Mouse (Mus musculus): ENCODE measurements at regions not wholly inside any gene's neighbourhood (a gene's known extent, or its start where the extent isn't known, plus 50 kb on each side); places are given as distances from the start of the nearest gene placed in this dataset.

- no peak for DNase-seq (ENCODE audit: extremely low read depth, low read depth, low spot score)
- no peaks in the 10 kb centered on the region for H3K4me1 ChIP-seq (ENCODE audit: control insufficient read depth, insufficient read depth, low read length)
- no peaks in the 10 kb centered on the region for H3K36me3 ChIP-seq (ENCODE audit: control insufficient read depth, insufficient read depth, low read length)
- no peak overlapping the region for H3K4me3 ChIP-seq (ENCODE audit: insufficient read depth, low read depth, low read length)
- H3K79me2 ChIP-seq (ENCODE audit: control insufficient read depth, insufficient read depth, low read length), result no peaks in the 10 kb centered on the region
- 89% methylated on average over 1 of the region's 1 CpGs for WGBS
- no peak for TF ChIP-seq CTCF (IDR thresholded peaks at IDR 0.05; ENCODE audit: low read depth, low read length)
- TF ChIP-seq POLR2A (IDR thresholded peaks at IDR 0.05; ENCODE audit: extremely low read depth, insufficient read depth, low read length), result no peak
- H3K27ac ChIP-seq (replicated peaks; ENCODE audit: insufficient read depth, low read depth, low read length), result no peak overlapping the region
- no peak overlapping the region for H3K9ac ChIP-seq (ENCODE audit: low read depth, low read length)
- H3K27me3 ChIP-seq (ENCODE audit: control insufficient read depth, insufficient read depth, low read length), result no peaks in the 10 kb centered on the region
These were observed 238.8 kb downstream of the Klf5 start for GRCm38 (mm10) chr14:99537286-99537685.

GRCm38 (mm10) chr14:99541716-99542115 is 243.2 kb downstream of the Klf5 start:
- TF ChIP-seq CTCF (IDR thresholded peaks at IDR 0.05; ENCODE audit: low read depth, low read length) (no peak), POLR2A (IDR thresholded peaks at IDR 0.05; ENCODE audit: extremely low read depth, insufficient read depth, low read length) (no peak)
- H3K9ac ChIP-seq (ENCODE audit: low read depth, low read length), result no peak overlapping the region
- H3K4me3 ChIP-seq (ENCODE audit: insufficient read depth, low read depth, low read length), result no peak overlapping the region
- no peaks in the 10 kb centered on the region for H3K79me2 ChIP-seq (ENCODE audit: control insufficient read depth, insufficient read depth, low read length)
- no peaks in the 10 kb centered on the region for H3K36me3 ChIP-seq (ENCODE audit: control insufficient read depth, insufficient read depth, low read length)
- no peak for DNase-seq (ENCODE audit: extremely low read depth, low read depth, low spot score)
- no peaks in the 10 kb centered on the region for H3K4me1 ChIP-seq (ENCODE audit: control insufficient read depth, insufficient read depth, low read length)
- H3K27ac ChIP-seq (replicated peaks; ENCODE audit: insufficient read depth, low read depth, low read length), result no peak overlapping the region
- no peaks in the 10 kb centered on the region for H3K27me3 ChIP-seq (ENCODE audit: control insufficient read depth, insufficient read depth, low read length)

GRCm38 (mm10) chr14:99547931-99548330 is 249.4 kb downstream of the Klf5 start:
- Histone ChIP-seq H3K4me1 (ENCODE audit: control insufficient read depth, insufficient read depth, low read length) (no peaks in the 10 kb centered on the region), H3K79me2 (ENCODE audit: control insufficient read depth, insufficient read depth, low read length) (no peaks in the 10 kb centered on the region), H3K9ac (ENCODE audit: low read depth, low read length) (no peak overlapping the region), H3K27ac (replicated peaks; ENCODE audit: insufficient read depth, low read depth, low read length) (no peak overlapping the region), H3K36me3 (ENCODE audit: control insufficient read depth, insufficient read depth, low read length) (no peaks in the 10 kb centered on the region), H3K4me3 (ENCODE audit: insufficient read depth, low read depth, low read length) (no peak overlapping the region), H3K27me3 (ENCODE audit: control insufficient read depth, insufficient read depth, low read length) (no peaks in the 10 kb centered on the region)
- 93% methylated on average over 6 of the region's 6 CpGs for WGBS
- DNase-seq (ENCODE audit: extremely low read depth, low read depth, low spot score), result no peak
- TF ChIP-seq POLR2A (IDR thresholded peaks at IDR 0.05; ENCODE audit: extremely low read depth, insufficient read depth, low read length), result no peak
- TF ChIP-seq CTCF (IDR thresholded peaks at IDR 0.05; ENCODE audit: low read depth, low read length), result no peak

GRCm38 (mm10) chr14:99548363-99549248 is 250.1 kb downstream of the Klf5 start:
- H3K9ac ChIP-seq (ENCODE audit: low read depth, low read length), result no peak overlapping the region
- H3K79me2 ChIP-seq (ENCODE audit: control insufficient read depth, insufficient read depth, low read length), result no peaks in the 10 kb centered on the region
- no peaks in the 10 kb centered on the region for H3K36me3 ChIP-seq (ENCODE audit: control insufficient read depth, insufficient read depth, low read length)
- H3K4me3 ChIP-seq (ENCODE audit: insufficient read depth, low read depth, low read length), result no peak overlapping the region
- TF ChIP-seq CTCF (IDR thresholded peaks at IDR 0.05; ENCODE audit: low read depth, low read length) (no peak), POLR2A (IDR thresholded peaks at IDR 0.05; ENCODE audit: extremely low read depth, insufficient read depth, low read length) (no peak)
- H3K27me3 ChIP-seq (ENCODE audit: control insufficient read depth, insufficient read depth, low read length), result no peaks in the 10 kb centered on the region
- WGBS, result 72% methylated on average over 14 of the region's 14 CpGs
- no peak for DNase-seq (ENCODE audit: extremely low read depth, low read depth, low spot score)
- H3K4me1 ChIP-seq (ENCODE audit: control insufficient read depth, insufficient read depth, low read length), result no peaks in the 10 kb centered on the region
- no peak overlapping the region for H3K27ac ChIP-seq (replicated peaks; ENCODE audit: insufficient read depth, low read depth, low read length)

GRCm38 (mm10) chr14:99564024-99564423 is 265.5 kb downstream of the Klf5 start:
- WGBS, result 73% methylated on average over 9 of the region's 9 CpGs

GRCm38 (mm10) chr14:99574146-99574545 is 275.7 kb downstream of the Klf5 start:
- peaks cover 4% of the 10 kb centered on the region; the same call in 1 of the 2 replicates for H3K4me1 ChIP-seq (ENCODE audit: control insufficient read depth, insufficient read depth, low read length)
- H3K27ac ChIP-seq (replicated peaks; ENCODE audit: insufficient read depth, low read depth, low read length), result no peak overlapping the region
- 0 out of 2 replicates have a peak, but pooled peaks cover 2% of the 10 kb centered on the region for H3K27me3 ChIP-seq (ENCODE audit: control insufficient read depth, insufficient read depth, low read length)
- 78% methylated on average over 2 of the region's 2 CpGs for WGBS
- no peaks in the 10 kb centered on the region for H3K36me3 ChIP-seq (ENCODE audit: control insufficient read depth, insufficient read depth, low read length)
- H3K9ac ChIP-seq (ENCODE audit: low read depth, low read length), result no peak overlapping the region
- no peaks in the 10 kb centered on the region for H3K79me2 ChIP-seq (ENCODE audit: control insufficient read depth, insufficient read depth, low read length)
- H3K4me3 ChIP-seq (ENCODE audit: insufficient read depth, low read depth, low read length), result no peak overlapping the region
- no peak for DNase-seq (ENCODE audit: extremely low read depth, low read depth, low spot score)
- TF ChIP-seq POLR2A (IDR thresholded peaks at IDR 0.05; ENCODE audit: extremely low read depth, insufficient read depth, low read length) (no peak), CTCF (IDR thresholded peaks at IDR 0.05; ENCODE audit: low read depth, low read length) (no peak)

More at GRCm38 (mm10) chr14:99564024-99564423, 265.5 kb downstream of the Klf5 start:
- Histone ChIP-seq H3K4me1 (ENCODE audit: control insufficient read depth, insufficient read depth, low read length) (no peaks in the 10 kb centered on the region), H3K79me2 (ENCODE audit: control insufficient read depth, insufficient read depth, low read length) (no peaks in the 10 kb centered on the region), H3K36me3 (ENCODE audit: control insufficient read depth, insufficient read depth, low read length) (no peaks in the 10 kb centered on the region), H3K27ac (replicated peaks; ENCODE audit: insufficient read depth, low read depth, low read length) (no peak overlapping the region), H3K9ac (ENCODE audit: low read depth, low read length) (no peak overlapping the region), H3K27me3 (ENCODE audit: control insufficient read depth, insufficient read depth, low read length) (no peaks in the 10 kb centered on the region), H3K4me3 (ENCODE audit: insufficient read depth, low read depth, low read length) (no peak overlapping the region)
- DNase-seq (ENCODE audit: extremely low read depth, low read depth, low spot score), result peak; percentile 72
- TF ChIP-seq CTCF (IDR thresholded peaks at IDR 0.05; ENCODE audit: low read depth, low read length), result no peak
- no peak for TF ChIP-seq POLR2A (IDR thresholded peaks at IDR 0.05; ENCODE audit: extremely low read depth, insufficient read depth, low read length)
